Mouse (Mus musculus) MEL-GATA-1-ER (cell line): ENCODE data around the gene Pcdh7.
"Not testable (repeated sequence)": the region's sequence is repeated elsewhere in the genome, so short reads cannot be mapped to it uniquely, and the experiment has no call there.

Source experiments
- DNase-seq: peaks from one replicate; pipeline ENCODE4 v3.0.0-alpha.2; 2012; ENCODE audit warnings: low read depth; ENCODE audit errors: extremely low read depth

Gene Pcdh7

GRCm38 (mm10) chr5:58108665-58109364, 391.0 kb downstream of the Pcdh7 start:
- DNase-seq = no peak

DNA sequence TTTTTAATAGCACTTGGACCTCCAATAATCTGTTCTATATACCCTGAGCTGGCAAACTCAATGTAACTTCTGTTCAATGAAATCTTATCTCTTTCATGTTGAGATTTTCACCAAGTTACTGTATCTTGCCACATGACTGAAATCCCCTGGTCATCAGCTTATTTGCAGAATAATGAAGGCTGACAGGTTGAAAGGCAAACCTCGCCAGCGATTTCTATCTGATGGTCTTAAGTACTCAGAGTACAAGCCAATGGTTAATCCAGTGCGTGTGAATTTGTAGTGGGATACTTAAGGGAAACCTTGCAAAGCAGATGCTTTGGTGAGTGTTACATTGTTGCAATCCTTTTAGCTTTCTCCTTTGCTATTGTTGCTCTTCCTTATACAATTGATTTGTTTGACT, 398.3 kb downstream of the Pcdh7 start:
- DNase-seq = no peak

GRCm38 (mm10) chr5:58117896-58118295, 400.1 kb downstream of the Pcdh7 start:
- DNase-seq = no peak

DNA sequence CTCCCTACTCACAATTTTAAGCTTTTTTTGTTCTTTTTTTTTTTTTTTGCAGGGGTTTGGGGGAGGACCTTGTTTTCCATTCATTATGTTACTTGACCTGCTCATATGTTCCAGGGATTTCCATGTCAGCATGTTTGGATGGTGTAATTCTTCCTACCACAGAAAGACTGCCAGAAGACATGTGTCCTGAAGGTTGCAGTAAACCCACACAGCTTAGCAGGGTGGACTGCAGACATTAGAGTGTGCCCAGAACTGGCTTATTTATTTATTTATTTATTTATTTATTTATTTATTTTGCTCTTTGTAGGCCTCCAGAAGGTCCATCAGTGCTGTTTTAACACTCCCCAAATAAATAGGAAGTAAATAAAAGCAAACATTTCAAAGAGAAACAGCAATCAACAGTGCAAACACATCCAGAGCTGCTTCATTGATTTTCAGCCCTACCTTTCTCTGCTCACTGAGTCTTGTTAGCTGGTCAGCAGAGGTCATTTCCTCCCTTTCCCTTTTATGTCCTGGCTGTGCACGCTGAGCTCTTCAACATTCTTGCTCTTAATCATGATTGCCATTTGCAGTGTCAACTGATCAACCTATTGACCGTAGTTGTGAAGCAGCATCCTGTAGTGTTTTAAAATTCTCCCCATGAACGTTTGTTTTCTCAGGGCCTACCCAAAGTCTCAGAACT, 401.3 kb downstream of the Pcdh7 start:
- DNase-seq = no peak

DNA sequence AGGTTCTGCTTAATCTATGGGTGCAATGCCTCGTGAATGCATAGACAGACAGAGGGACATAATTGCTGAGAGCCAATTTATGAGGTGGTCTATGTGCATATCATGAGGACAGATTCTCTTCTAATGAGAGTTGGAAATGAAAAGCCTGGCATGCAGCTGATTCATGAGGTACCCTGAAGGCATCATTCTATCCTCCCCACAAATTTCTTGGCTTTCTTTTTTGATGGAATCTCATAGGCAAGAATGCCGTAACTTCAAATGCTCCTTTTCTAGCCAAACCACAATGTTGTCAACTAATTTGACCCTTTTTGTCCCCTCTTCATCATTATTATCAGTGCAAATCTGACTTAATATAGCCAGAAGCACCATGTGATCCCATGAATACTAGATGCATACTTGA, 426.1 kb downstream of the Pcdh7 start:
- no peak for DNase-seq

DNA sequence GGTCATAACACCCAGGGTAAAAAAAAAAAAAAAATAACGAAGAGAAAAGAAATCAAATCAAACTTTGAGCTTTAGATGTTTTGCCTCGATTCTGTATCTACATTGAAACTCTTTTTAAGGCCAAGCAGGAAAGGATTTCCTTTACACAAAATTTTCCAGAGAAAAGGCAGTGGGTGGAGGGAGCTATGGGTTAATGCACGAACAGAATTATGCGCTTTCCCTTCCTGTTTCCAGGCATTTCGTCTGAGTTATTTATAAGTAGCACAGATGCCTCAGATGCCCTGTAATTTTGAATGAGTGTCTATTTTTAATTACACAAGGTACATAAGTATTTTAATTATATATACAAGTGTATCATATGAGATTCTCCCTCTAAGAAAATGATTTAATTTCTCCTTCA, 436.2 kb downstream of the Pcdh7 start:
- no peak for DNase-seq

DNA sequence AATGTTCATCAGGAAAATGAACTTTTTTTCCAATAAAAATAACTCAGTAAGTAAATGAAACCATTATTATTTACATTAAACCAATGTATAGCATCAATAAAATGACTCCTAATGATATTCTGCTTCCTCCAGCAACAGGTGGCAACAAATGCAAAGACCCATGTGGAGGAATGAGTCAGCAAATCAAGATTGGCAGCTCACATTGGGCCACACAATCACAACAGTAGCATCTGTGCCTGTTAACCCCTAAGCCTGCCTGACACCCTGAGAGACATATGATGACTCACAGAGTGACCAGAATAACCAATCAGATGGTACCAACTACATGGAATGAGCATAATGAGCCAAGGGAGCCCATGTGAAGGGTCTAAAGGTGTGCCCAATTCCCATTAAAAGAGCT, 454.5 kb downstream of the Pcdh7 start:
- no peak for DNase-seq

DNA sequence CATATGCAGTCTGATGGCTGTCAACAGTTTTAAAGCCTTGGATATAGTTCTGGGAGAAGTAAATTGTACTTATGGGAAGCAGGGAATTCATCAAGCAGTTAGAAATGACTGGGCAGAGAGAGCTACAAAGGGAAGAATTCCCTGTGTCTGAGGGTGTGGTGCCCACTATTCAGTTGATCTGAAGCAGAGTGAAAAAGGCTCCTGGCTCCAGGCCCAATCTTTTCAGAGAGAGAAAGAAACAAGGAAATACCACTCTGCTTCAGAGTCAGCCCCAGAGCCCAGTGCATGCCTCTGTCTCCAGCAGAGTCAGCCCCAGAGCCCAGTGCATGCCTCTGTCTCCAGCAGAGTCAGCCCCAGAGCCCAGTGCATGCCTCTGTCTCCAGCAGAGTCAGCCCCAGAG, 456.6 kb downstream of the Pcdh7 start:
- not testable (repeated sequence) for DNase-seq

DNA sequence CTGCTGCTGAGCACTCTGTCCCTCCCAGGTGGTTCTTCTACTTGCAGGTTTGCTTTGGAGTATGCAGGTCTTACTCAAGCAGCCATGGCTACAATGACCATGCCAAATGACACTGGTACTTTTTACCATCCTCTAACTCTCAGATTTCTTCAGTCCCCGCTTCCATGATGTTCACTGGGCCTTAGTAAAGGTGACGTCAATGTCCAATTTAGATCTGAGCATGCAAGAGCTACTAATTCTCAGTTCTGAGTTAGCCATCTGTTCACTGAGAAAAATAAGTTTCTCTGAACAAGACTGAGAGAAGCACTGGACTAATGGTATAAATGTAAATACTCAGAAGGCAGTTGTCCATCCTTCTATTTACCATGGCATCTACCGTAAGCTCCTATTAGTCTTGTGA, 457.8 kb downstream of the Pcdh7 start:
- no peak for DNase-seq
